8 mouse cellular contexts compared by ENCODE assay signal in the genomic region with DNA sequence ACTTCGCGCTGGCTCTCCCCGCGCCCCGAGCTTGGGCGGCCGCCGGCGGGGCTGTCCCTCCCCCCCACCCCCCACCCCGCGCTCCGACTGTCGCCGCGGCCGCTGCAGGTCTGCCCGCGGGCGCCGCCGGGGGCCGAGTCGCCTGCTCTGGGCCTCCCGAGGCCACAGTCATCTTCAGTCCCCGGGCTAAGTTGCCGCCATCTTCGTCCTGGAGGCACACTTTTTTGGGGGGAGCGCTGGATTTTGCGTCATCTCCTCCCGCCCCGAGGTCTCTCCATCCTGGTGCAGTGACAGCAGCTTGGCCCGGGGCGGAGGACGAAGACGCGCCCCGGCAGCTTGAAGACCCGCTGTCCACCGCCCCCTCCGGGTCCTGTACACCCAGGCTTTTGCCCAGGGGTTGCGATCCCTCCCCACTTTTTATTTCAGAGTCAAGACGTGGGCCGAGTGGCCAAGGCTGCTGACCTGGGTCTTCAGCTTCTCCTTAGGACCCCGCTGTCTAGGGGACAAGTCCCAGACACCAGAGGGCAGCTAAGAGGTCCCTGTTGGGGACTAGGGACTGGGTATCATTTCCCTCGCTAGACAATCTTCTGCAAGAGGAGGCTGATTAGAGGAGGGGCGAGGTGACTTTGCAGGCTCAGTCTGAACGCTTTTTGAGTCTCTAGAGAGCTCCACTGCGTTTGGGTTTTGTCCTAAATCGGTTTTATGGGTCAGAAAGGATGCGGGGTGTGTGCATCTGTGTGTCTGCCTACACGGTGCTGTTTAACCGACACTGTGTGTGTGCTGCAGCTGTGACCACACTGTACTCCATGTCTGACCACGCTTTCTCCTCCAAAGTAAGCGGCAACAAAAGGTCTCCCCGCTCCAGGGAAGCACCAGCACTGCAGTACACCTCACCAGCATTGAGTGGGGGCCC. TPM values are rescaled to one million over a fixed set of nuclear protein-coding genes. Genes with fewer than 3 reads are reported as not detected.
DNase-seq lines count a peak whose midpoint lies in the region; ATAC-seq lines count a peak whose summit lies in the region.
"Had no signal": no experiment of that assay in that cellular context is flagged by ENCODE, and none has a peak within 500 bp of the region (broad histone marks: within the 10 kb centered on the region; RNA-seq: fewer than 3 reads in every experiment).

No protein-coding gene starts in this region.

- peak overlapping the region; percentile 95 for H3K4me2 ChIP-seq in forebrain, embryonic 11.5 days (ENCODE audit: low read depth, low read length, severe bottlenecking)
- peak overlapping the region; percentile 72 for H3K4me2 ChIP-seq in midbrain, embryonic 11.5 days

- DNase-seq in ES-CJ7 (ENCODE audit: low read depth, low spot score), result peak; percentile 12
- peak; percentile 79 for DNase-seq in brain, adult 2 months (ENCODE audit: low read depth, low spot score)
- DNase-seq in forebrain, embryonic 11.5 days (ENCODE audit: low spot score), result peak; percentile 63
- DNase-seq in layer of hippocampus, adult 9-10 months (ENCODE audit: low spot score), result peak; percentile 9
- peak; percentile 94 for DNase-seq in midbrain, embryonic 11.5 days (ENCODE audit: low spot score, missing footprints)
- no peak for DNase-seq in spleen, adult 12 weeks (ENCODE audit: low spot score)

- H3K27ac ChIP-seq in forebrain, embryonic 11.5 days (ENCODE audit: low read depth, low read length), result no peak overlapping the region
- H3K27ac ChIP-seq in midbrain, embryonic 11.5 days (ENCODE audit: low read depth, low read length), result peak overlapping the region; percentile 6

- ATAC-seq in forebrain, embryonic 11.5 days (replicated peaks; ENCODE audit: low FRiP score), result peak; percentile 57
- peak; percentile 73 for ATAC-seq in midbrain, embryonic 11.5 days (ENCODE audit: low FRiP score)
- no peak for ATAC-seq in megakaryocyte progenitor cell, adult 5-6 weeks (replicated peaks; ENCODE audit: poor library complexity)

- no peaks in the 10 kb centered on the region for H3K9me3 ChIP-seq in forebrain, embryonic 11.5 days (ENCODE audit: control insufficient read depth, low read length)
- no peaks in the 10 kb centered on the region for H3K9me3 ChIP-seq in midbrain, embryonic 11.5 days (ENCODE audit: control insufficient read depth, low read length)

- peak overlapping the region; percentile 59 for H3K4me3 ChIP-seq in forebrain, embryonic 11.5 days (ENCODE audit: low read depth, low read length)
- H3K4me3 ChIP-seq in midbrain, embryonic 11.5 days (ENCODE audit: low read depth, low read length), result peak overlapping the region; percentile 66

- H3K36me3 ChIP-seq in forebrain, embryonic 11.5 days (ENCODE audit: control insufficient read depth, insufficient read depth, low read length), result no peaks in the 10 kb centered on the region
- no peaks in the 10 kb centered on the region for H3K36me3 ChIP-seq in midbrain, embryonic 11.5 days (ENCODE audit: control insufficient read depth, insufficient read depth, low read length)

- H3K27me3 ChIP-seq in forebrain, embryonic 11.5 days (ENCODE audit: control insufficient read depth, insufficient read depth, low read length), result peaks cover 17% of the 10 kb centered on the region
- peaks cover 6% of the 10 kb centered on the region for H3K27me3 ChIP-seq in midbrain, embryonic 11.5 days (ENCODE audit: control insufficient read depth, insufficient read depth, low read length)

- H3K4me1 ChIP-seq in forebrain, embryonic 11.5 days (replicated peaks; ENCODE audit: control insufficient read depth, insufficient read depth, low read length), result peaks cover 2% of the 10 kb centered on the region; the same call in 1 of the 2 replicates
- H3K4me1 ChIP-seq in midbrain, embryonic 11.5 days (ENCODE audit: control insufficient read depth, insufficient read depth, low read length), result peaks cover 2% of the 10 kb centered on the region; the same call in 1 of the 2 replicates

- peak overlapping the region; percentile 58 for H3K9ac ChIP-seq in forebrain, embryonic 11.5 days (ENCODE audit: low read length)
- peak overlapping the region; percentile 66 for H3K9ac ChIP-seq in midbrain, embryonic 11.5 days (ENCODE audit: low read length)

- WGBS in forebrain, embryonic 11.5 days, result under 1% methylated on average over 40 of the region's 55 CpGs
- WGBS in midbrain, embryonic 11.5 days, result under 1% methylated on average over 41 of the region's 55 CpGs

RNA-seq across cellular contexts. Expression of a gene that starts 0.9 kb away (rescaled TPM):
- 3.2 and 3.4 TPM in 2 replicates for polyA plus RNA-seq in forebrain, embryonic 11.5 days (2014; fragmentation: Nextera tagmentation; extraction: Ambion mirVana)
- 3.9 and 4.4 TPM in 2 replicates for polyA plus RNA-seq in midbrain, embryonic 11.5 days (2014; fragmentation: Nextera tagmentation; extraction: Ambion mirVana)
- total RNA-seq in megakaryocyte progenitor cell, adult 5-6 weeks (2015), result not detected in 2 replicates
- not detected in 2 replicates for total RNA-seq in megakaryocyte progenitor cell, adult 5-6 weeks (2017)
- total RNA-seq: common myeloid progenitor, adult 5-6 weeks had no signal
